Mouse (Mus musculus) cerebellum, adult 2 months (tissue): ENCODE measurements around the gene Smpd3. TPM values are rescaled to one million over a fixed set of nuclear protein-coding genes. Genes with fewer than 3 reads are reported as not detected.

Experiments
- DNase-seq, 2 experiments: peaks; one replicate each; pipeline ENCODE4 v3.0.0; 2021
- H3K27ac ChIP-seq: fragments of 200-500 bp; 2 replicates; pipeline ENCODE4 v1.5.1; 2012; ENCODE audit warnings: low read length, control low read depth, inconsistent platforms; ENCODE audit not compliant: insufficient read depth
- H3K27me3 ChIP-seq: fragments of 200-500 bp; 2 replicates; pipeline ENCODE4 v1.6.1; 2012; ENCODE audit warnings: inconsistent platforms, mild to moderate bottlenecking, low read length, moderate library complexity; ENCODE audit not compliant: control insufficient read depth, insufficient read depth
- H3K4me1 ChIP-seq: fragments of 200-500 bp; 2 replicates; pipeline ENCODE4 v1.6.1; 2011; ENCODE audit warnings: low read length; ENCODE audit not compliant: control insufficient read depth, insufficient read depth
- H3K4me3 ChIP-seq: fragments of 200-500 bp; replicated peaks from 2 replicates; pipeline ENCODE3; 2011; ENCODE audit warnings: mild to moderate bottlenecking, low read depth, low read length, control low read depth; ENCODE audit not compliant: insufficient read depth
- CTCF ChIP-seq: fragments of 200-500 bp; IDR thresholded peaks from 2 replicates; pipeline ENCODE4 v1.5.1; 2011; ENCODE audit warnings: low read depth, mild to moderate bottlenecking, control low read depth, low read length, moderate library complexity, borderline replicate concordance; ENCODE audit not compliant: insufficient read depth
- POLR2A ChIP-seq: fragments of 200-500 bp; IDR thresholded peaks from 2 replicates; pipeline ENCODE4 v1.6.1; 2011; ENCODE audit warnings: low read length, control low read depth, borderline replicate concordance; ENCODE audit not compliant: insufficient read depth
- WGBS: fragments of 180-500 bp; shearing (Covaris S2); methylation state at CpG from one replicate; pipeline ENCODE4 v1.1.7; 2018; 5-methylcytosine and 5-hydroxymethylcytosine counted together
- polyA plus RNA-seq: library from polyadenylated mRNA; depleted of rRNA; stranded (reverse); fragments of >200 nt; gene quantifications from 2 replicates; pipeline ENCODE4 v1.2.3, GENCODE M21; 2012

Gene Smpd3
- polyA plus RNA-seq, 1 experiment: 8.7 TPM

DNA sequence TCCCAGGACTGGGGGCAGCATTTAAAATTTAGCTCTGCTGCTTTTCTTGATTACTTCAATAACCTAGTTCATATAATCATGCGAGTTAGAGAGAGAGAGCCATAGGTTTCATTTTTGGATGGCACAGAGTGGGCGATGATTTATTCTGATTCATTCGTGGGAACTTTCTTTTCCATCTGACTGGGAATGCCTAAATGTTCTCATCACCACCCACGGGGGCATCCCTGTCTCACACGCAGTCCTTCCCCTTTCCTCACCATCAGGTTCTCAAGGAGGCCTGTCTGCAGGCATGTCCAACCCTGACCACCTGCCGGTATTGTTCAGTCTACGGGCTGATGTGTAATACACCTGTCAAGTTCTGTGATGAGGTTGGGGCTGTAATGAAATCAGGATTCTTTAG is 16.4 kb downstream of the Smpd3 start:
- no peak for DNase-seq

DNA sequence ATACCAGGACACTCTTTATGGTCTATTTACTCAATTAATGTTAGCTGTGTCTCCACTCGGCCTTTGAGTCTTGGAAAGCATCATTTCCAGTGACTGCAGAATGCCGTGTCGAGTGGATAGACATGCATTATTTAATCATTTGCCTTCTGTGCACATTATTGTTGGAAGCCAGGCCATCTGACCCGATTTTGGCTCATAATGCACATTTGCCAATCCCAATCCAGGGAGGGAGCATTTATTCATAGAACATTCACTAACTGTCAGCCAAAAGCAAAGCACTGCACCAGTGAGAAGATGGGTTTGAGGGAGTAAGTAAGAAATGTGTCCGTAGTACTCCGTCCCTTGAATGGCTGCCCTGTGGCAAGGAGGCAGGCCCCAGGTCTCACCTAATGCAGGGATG is 17.8 kb downstream of the Smpd3 start:
- DNase-seq: peak; percentile 60 to 83
- Histone ChIP-seq H3K4me3 (no peak overlapping the region), H3K4me1 (no peaks in the 10 kb centered on the region; the same call in 1 of the 2 replicates), H3K27ac (no peak overlapping the region), H3K27me3 (no peaks in the 10 kb centered on the region)
- TF ChIP-seq CTCF: no peak
- no peak for TF ChIP-seq POLR2A
- 5% methylated on average over 6 of the region's 6 CpGs for WGBS

More for the DNA sequence above, 16.4 kb downstream of the Smpd3 start:
- WGBS: 79% methylated on average over 7 of the region's 7 CpGs
- Histone ChIP-seq H3K27ac (no peak overlapping the region), H3K27me3 (no peaks in the 10 kb centered on the region), H3K4me1 (peaks cover under 1% of the 10 kb centered on the region), H3K4me3 (no peak overlapping the region)
- TF ChIP-seq CTCF: no peak
- TF ChIP-seq POLR2A: no peak

DNA sequence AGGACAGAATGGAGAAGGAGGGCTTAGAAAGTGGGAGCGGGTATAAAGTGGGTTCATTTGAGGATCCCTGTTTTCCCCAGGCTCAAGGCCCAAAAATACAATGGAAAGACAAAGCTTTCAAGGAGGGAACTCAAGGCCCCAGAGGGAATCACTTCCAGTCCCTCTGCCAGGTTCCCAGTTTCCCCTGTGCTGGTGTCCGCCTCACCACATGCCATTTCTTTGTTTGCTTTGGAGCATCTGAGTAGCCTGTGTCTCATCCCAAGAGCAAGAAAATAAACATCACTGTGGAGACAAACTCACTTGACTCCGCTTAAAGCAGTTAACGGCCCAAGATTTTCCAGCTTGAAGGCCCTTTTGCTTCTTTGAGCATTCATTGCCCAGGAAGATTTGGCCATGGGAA is 20.7 kb downstream of the Smpd3 start:
- TF ChIP-seq CTCF (no peak), POLR2A (no peak)
- peaks cover 12% of the 10 kb centered on the region for H3K4me1 ChIP-seq
- no peak overlapping the region for H3K4me3 ChIP-seq
- WGBS: 92% methylated on average over 4 of the region's 4 CpGs
- no peak overlapping the region for H3K27ac ChIP-seq
- DNase-seq: no peak
- no peaks in the 10 kb centered on the region for H3K27me3 ChIP-seq

DNA sequence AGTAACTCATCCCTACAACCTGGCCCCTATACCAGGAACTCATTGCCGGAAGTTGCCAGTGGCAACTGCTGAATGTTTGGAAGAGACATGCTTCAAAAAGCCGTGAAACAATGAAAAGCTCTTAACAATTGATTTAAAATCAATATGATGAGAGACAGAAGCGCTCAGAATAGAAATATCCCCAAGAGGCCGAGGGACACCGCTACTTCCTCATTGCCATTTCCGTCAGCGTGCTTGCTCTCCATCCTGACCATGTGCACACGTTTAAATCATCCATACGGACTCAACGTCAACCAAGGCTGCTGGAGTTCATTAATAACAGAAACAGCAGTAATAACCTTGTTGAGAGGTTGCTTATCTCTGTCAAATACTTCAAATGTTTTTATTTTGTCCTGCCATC is 21.3 kb downstream of the Smpd3 start:
- TF ChIP-seq POLR2A (no peak), CTCF (no peak)

DNA sequence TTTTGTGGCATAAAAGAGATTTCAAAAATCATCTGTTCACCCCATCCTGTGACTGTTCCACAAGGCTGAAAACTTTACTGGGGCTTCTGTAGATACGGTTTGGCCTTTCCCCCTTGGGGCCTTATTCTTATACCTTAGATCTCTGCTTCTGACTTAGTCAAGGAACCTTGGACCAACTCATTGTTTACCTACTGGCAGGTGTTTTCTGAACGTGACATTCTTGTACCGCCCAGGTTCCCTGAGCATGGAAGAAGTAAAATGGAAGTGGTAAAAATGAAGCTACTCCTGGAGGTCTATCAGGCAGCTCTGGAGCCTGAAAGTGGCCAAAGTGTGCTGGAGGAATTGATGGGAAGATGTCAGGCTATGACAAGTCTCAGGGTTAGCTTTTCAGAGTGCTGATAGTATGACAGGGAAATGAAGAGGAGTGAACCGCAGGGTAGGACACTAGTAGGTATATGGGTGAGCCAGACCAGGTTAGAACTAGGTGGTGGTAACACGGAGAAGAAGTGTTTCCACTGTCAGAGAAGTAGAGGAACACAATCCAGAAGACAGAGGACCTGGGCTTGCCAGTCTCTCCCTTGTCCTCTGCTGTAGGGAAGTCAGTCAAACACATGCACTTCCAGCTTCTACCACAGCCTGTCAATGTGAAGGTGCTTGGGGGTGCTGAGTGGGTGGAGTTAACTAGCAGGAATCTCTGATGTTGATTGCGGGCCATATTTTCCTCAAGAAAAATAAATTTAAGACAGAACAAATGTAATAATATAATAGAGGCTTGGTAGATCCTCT is 22.2 kb downstream of the Smpd3 start:
- H3K27ac ChIP-seq: no peak overlapping the region
- 90% methylated on average over 6 of the region's 6 CpGs for WGBS
- DNase-seq: no peak
- TF ChIP-seq POLR2A (no peak), CTCF (no peak)
- peaks cover 12% of the 10 kb centered on the region for H3K4me1 ChIP-seq
- no peaks in the 10 kb centered on the region for H3K27me3 ChIP-seq
- no peak overlapping the region for H3K4me3 ChIP-seq

More for the DNA sequence above, 21.3 kb downstream of the Smpd3 start:
- DNase-seq: no peak
- Histone ChIP-seq H3K27ac (no peak overlapping the region), H3K27me3 (no peaks in the 10 kb centered on the region), H3K4me3 (no peak overlapping the region), H3K4me1 (peaks cover 12% of the 10 kb centered on the region)
- WGBS: 96% methylated on average over 10 of the region's 10 CpGs

DNA sequence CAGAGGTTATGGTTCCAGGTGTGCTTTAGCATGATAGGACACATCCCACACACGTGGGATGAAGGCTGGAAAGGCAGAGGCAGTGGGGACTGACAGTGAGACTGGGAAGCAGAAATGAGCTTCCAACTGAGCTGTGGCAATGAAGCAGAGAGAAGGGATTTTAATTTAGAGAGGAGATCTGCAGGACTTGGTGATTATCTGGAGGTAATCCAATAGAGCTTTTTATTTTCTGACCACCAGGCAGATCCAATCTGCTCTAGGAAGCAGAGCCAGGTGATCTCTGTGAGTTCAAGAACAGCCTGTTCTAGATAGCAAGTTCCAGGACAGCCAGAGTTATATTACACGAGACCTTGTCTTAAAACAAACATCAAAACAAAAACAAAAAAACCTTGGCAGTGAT is 24.0 kb downstream of the Smpd3 start:
- no peak for TF ChIP-seq POLR2A
- no peak for TF ChIP-seq CTCF
- WGBS: 19% methylated on average over 2 of the region's 2 CpGs
- H3K4me1 ChIP-seq: peaks cover 12% of the 10 kb centered on the region
- H3K4me3 ChIP-seq: no peak overlapping the region
- no peak overlapping the region for H3K27ac ChIP-seq
- H3K27me3 ChIP-seq: no peaks in the 10 kb centered on the region
- DNase-seq: peak in 1 of 2 experiments; percentile 46

DNA sequence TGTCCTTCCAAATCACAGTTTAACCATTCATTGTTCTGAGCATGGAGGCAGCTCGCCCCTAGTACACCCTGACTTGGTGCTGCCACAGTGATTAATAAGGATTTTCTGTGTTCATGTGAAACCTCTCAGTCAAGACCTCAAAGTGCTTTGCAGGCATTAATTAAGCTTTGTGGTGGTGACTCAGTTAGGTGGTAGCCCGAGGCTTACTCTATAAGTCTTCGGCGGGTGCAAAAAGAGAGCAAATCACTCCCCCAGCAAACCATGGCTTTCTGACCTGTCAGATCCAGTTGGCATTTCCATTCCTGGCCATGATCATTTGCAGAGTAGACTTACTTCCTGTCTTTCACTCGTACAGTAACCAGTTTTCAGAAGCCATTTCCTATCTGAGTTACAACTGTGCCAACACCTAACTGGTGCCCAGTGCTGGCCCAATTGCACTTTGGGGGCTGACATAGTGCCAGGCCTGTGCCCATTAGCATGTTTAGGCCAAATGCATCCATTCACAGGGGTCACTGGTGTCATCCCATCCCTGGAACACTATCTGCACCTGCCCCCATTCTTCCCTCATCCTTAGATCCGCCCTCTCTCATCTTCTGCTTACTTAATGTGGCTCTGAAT is 24.6 kb downstream of the Smpd3 start:
- Histone ChIP-seq H3K4me1 (peaks cover 12% of the 10 kb centered on the region), H3K27me3 (no peaks in the 10 kb centered on the region), H3K4me3 (no peak overlapping the region), H3K27ac (no peak overlapping the region)
- no peak for TF ChIP-seq POLR2A
- TF ChIP-seq CTCF: no peak
- DNase-seq: no peak
- WGBS: 75% methylated on average over 6 of the region's 6 CpGs

DNA sequence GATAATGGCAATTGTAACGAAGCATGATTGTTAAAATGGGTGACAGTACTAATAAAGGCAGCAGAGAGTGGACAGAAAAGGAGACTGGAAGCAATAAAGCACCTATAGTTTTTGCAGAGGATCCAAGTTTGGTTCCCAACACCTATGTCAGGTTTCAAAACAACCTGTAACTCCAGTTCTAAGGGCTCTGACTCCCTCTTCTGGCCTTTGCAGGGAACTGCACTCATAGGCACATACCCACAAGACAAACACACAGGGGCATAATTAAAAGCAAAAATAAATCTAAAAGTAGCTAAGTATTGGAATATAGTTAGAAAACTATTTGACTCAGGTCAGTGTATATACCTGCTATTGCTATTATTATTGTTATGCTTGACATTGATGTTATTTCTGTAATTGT is 25.8 kb downstream of the Smpd3 start:
- Histone ChIP-seq H3K27ac (no peak overlapping the region), H3K27me3 (no peaks in the 10 kb centered on the region), H3K4me3 (no peak overlapping the region), H3K4me1 (peaks cover 16% of the 10 kb centered on the region)
- DNase-seq: no peak
- no peak for TF ChIP-seq POLR2A
- no peak for TF ChIP-seq CTCF
- 98% methylated on average over 1 of the region's 1 CpGs for WGBS
